Mouse (Mus musculus) liver, embryonic 14.5 days (tissue): ENCODE results near the gene Apoc4. TPM values are rescaled to one million over a fixed set of nuclear protein-coding genes. Genes with fewer than 3 reads are reported as not detected.

Experiments
- ATAC-seq: fragments of 200-750 bp; cut with Nextera tagmentation; 2 replicates; pipeline ENCODE4 v1.8.0; 2017; ENCODE audit warnings: moderate number of reproducible peaks, mild to moderate bottlenecking, moderate library complexity; ENCODE audit not compliant: insufficient read depth
- DNase-seq, 3 experiments: peaks; one replicate each; pipeline ENCODE4 v3.0.0-alpha.2; 2012 to 2013; ENCODE audit warnings: low read depth in 3 of 3, low spot score in 3 of 3
- H3K27ac ChIP-seq: fragments of 300-500 bp; sonication (generic); 2 replicates; pipeline ENCODE4 v1.5.1; 2014; ENCODE audit warnings: moderate library complexity, mild to moderate bottlenecking, control low read depth, inconsistent platforms
- H3K27me3 ChIP-seq: fragments of 300-500 bp; sonication (generic); 2 replicates; pipeline ENCODE4 v1.6.1; 2014; ENCODE audit warnings: mild to moderate bottlenecking, low read length, moderate library complexity; ENCODE audit not compliant: control insufficient read depth, insufficient read depth
- H3K36me3 ChIP-seq: fragments of 300-500 bp; sonication (generic); replicated peaks from 2 replicates; pipeline ENCODE4 v1.6.1; 2014; ENCODE audit warnings: low read depth; ENCODE audit not compliant: control insufficient read depth, insufficient read depth
- H3K4me1 ChIP-seq, 2 experiments: fragments of 200-500 bp in 1 of 2; fragments of 300-500 bp in 1 of 2; sonication (generic) in 1 of 2; replicated peaks; 2 replicates each; pipeline ENCODE4 v1.6.1; 2012 to 2014; ENCODE audit warnings: antibody characterized with exemption in 1 of 2, inconsistent platforms in 1 of 2, low read length in 1 of 2; ENCODE audit not compliant: control insufficient read depth in 2 of 2, insufficient read depth in 2 of 2
- H3K4me2 ChIP-seq: fragments of 300-500 bp; sonication (generic); 2 replicates; pipeline ENCODE4 v1.6.1; 2014; ENCODE audit warnings: low read depth, mild to moderate bottlenecking, control low read depth, moderate library complexity
- H3K4me3 ChIP-seq, 2 experiments: fragments of 200-500 bp in 1 of 2; fragments of 300-500 bp in 1 of 2; sonication (generic) in 1 of 2; 2 replicates each; pipeline ENCODE4 v1.5.1; 2012 to 2014; ENCODE audit warnings: low read depth in 2 of 2, low read length in 2 of 2, mild to moderate bottlenecking in 2 of 2, control low read depth in 1 of 2, inconsistent platforms in 1 of 2, moderate library complexity in 1 of 2; ENCODE audit not compliant: insufficient read depth in 1 of 2
- H3K9ac ChIP-seq: fragments of 300-500 bp; sonication (generic); replicated peaks from 2 replicates; pipeline ENCODE4 v1.6.1; 2014; ENCODE audit warnings: mild to moderate bottlenecking, control low read depth, moderate library complexity
- H3K9me3 ChIP-seq: fragments of 300-500 bp; sonication (generic); 2 replicates; pipeline ENCODE4 v1.6.1; 2016; ENCODE audit warnings: low read length, mixed read lengths; ENCODE audit not compliant: control insufficient read depth
- CTCF ChIP-seq: IDR thresholded peaks from 2 replicates; pipeline ENCODE4 v1.5.1; 2016; ENCODE audit warnings: antibody characterized with exemption, low read depth, control low read depth
- EP300 ChIP-seq: IDR thresholded peaks from 2 replicates; pipeline ENCODE4 v1.6.1; 2016; ENCODE audit warnings: antibody characterized with exemption, low read depth
- WGBS: fragments of 180-500 bp; shearing (Covaris S2); extraction: QIAGEN DNeasy Blood & Tissue Kit; methylation state at CpG from one replicate; pipeline ENCODE4 v1.1.7; 2014; ENCODE audit not compliant: insufficient replicate concordance; 5-methylcytosine and 5-hydroxymethylcytosine counted together
- polyA plus RNA-seq, 2 experiments: library from polyadenylated mRNA; depleted of rRNA in 1 of 2; stranded (reverse) in 1 of 2; unstranded in 1 of 2; fragments of >200 nt; fragmentation: Nextera tagmentation in 1 of 2; extraction: Ambion mirVana in 1 of 2; gene quantifications; 2 replicates each; pipeline versions ENCODE4 v1.2.1 to v1.2.3; 2012 to 2014

Gene Apoc4
- polyA plus RNA-seq, 2 experiments = 90.9 to 200 TPM

DNA sequence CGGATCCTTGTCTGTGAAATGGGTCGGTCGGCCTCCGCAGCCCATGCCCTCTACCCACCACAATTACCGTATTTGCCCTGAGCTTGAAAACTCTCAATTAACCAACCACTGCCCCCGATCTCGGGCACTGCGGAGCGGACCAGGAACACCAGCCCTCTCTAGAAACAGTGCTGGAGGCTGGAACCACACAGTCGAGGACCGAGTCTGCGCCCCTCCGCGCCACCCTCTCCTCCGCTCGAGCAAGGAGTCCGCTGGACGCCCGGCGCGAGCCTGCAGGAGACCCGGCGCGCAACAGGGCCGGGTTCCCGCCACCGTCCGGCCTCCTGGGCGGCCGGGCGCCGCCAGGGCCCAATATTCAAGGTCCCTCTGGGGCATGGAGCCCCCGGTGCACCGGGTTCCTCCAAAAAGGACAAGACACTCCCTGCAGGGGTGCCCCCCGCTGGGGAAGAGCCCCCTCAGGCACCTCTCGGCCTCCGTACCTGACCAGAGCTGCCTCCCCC lies 16.8 kb downstream of the Apoc4 start:
- Histone ChIP-seq H3K27me3 (no peaks in the 10 kb centered on the region), H3K9ac (peak overlapping the region; percentile 85), H3K4me2 (peak overlapping the region; percentile 94), H3K27ac (peak overlapping the region; percentile 39; the same call in 1 of the 2 replicates), H3K9me3 (no peaks in the 10 kb centered on the region), H3K4me3 (peak overlapping the region; percentile 91 to 96), H3K4me1 (peaks cover 14 to 19% of the 10 kb centered on the region in 2 experiments), H3K36me3 (peaks cover 7% of the 10 kb centered on the region)
- no peak for DNase-seq
- under 1% methylated on average over 37 of the region's 37 CpGs for WGBS
- ATAC-seq = peak; percentile 58
- no peak for TF ChIP-seq CTCF
- TF ChIP-seq EP300 = no peak

DNA sequence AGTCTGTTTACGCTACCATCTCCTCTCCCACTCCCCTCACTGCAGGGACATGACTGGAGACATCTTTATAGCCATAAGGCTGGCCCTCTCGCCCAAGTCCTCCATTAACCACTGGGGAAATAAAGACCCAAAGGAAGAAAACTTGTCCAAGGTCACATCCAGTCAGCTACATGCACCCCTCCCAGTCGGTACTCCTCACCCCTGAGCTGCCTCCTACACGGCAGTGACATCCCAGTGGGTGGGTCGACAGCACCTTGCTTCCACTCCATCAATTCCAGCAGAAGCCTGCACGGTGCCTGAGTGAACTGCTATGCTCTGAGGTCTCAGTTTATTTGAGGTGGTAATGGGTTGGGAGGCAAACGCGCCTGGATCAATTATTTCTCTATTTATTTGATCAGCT lies 17.3 kb downstream of the Apoc4 start:
- no peak overlapping the region for H3K27ac ChIP-seq
- ATAC-seq = no peak

DNA sequence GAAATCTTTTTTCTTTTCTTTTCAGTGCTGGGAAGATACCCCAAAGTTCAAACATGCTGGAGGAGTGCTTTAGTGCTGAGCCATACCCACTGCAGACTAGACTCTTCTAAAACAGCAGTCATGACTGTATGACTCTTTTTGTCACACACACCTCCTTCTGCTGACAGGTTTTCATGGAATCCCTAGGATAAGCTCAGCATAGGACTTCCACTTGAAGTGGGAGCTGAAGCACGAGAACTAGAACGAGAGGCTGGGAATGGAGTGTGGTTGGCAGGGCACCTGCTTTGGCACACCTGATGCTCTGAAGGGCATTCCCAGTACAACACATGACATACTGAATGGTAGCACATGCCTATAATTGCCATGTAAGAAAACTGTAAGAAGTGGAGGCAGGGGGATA lies 28.7 kb downstream of the Apoc4 start:
- TF ChIP-seq CTCF = no peak
- TF ChIP-seq EP300 = no peak
- DNase-seq = no peak
- peaks cover 31% of the 10 kb centered on the region for H3K36me3 ChIP-seq
- ATAC-seq = no peak
- H3K4me3 ChIP-seq = no peak overlapping the region
- H3K9me3 ChIP-seq = no peaks in the 10 kb centered on the region
- no peaks in the 10 kb centered on the region for H3K27me3 ChIP-seq
- H3K9ac ChIP-seq = no peak overlapping the region
- 75% methylated on average over 2 of the region's 2 CpGs for WGBS
- H3K4me1 ChIP-seq = peaks cover 10% of the 10 kb centered on the region in 2 experiments
- H3K4me2 ChIP-seq = no peak overlapping the region
- no peak overlapping the region for H3K27ac ChIP-seq

More for the DNA sequence above, 17.3 kb downstream of the Apoc4 start:
- no peaks in the 10 kb centered on the region for H3K9me3 ChIP-seq
- peak overlapping the region; percentile 94 for H3K4me2 ChIP-seq
- H3K4me1 ChIP-seq = peaks cover 14% of the 10 kb centered on the region in 2 experiments
- no peaks in the 10 kb centered on the region for H3K27me3 ChIP-seq
- TF ChIP-seq CTCF (no peak), EP300 (no peak)
- H3K4me3 ChIP-seq = peak overlapping the region; percentile 91 to 96
- WGBS = 14% methylated on average over 8 of the region's 8 CpGs
- peak overlapping the region; percentile 85 for H3K9ac ChIP-seq
- H3K36me3 ChIP-seq = peaks cover 8% of the 10 kb centered on the region
- DNase-seq = no peak

DNA sequence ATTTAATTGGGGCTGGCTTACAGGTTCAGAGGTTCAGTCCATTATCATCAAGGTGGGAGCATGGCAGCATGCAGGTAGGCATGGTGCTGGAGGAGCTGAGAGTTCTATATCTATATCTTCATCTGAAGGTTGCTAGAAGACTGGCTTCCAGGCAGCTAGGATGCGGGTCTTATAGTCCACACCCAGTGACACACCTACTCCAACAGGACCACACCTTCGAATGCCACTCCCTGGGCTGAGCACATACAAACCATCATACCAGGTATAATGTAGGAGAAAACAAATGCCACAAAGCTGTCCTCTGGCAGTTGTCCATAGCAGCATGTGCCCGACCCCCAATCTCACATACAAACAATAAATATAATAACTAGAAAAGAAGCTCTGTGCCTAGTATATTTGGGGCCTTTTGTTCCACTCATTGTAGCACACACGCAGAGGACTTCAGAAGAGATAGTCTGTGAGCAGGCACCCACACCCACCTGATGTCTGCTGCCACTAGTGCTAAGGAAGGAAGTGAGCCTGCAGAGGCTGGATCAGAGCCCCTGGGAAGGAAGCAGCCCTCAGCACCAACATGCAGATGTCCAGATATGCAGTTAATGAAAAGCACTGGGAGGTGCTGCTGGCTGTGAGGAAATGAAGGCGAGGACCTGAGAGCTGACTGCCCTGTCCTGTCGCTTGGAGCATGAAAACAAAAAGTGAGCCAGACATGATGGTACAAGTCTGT lies 30.1 kb downstream of the Apoc4 start:
- ATAC-seq = peak; percentile 55; the same call in 1 of the 2 replicates
- DNase-seq = no peak
- H3K27me3 ChIP-seq = no peaks in the 10 kb centered on the region
- H3K27ac ChIP-seq = 0 out of 2 replicates have a peak overlapping the region, but pooled peaks have one; percentile 12
- H3K9ac ChIP-seq = no peak overlapping the region; the same call in 1 of the 2 replicates
- H3K9me3 ChIP-seq = no peaks in the 10 kb centered on the region
- H3K36me3 ChIP-seq = peaks cover 32% of the 10 kb centered on the region
- peaks cover 10% of the 10 kb centered on the region in 2 experiments for H3K4me1 ChIP-seq
- H3K4me2 ChIP-seq = peak overlapping the region; percentile 18
- TF ChIP-seq CTCF = no peak
- TF ChIP-seq EP300 = no peak
- H3K4me3 ChIP-seq = no peak overlapping the region
- 46% methylated on average over 6 of the region's 6 CpGs for WGBS

DNA sequence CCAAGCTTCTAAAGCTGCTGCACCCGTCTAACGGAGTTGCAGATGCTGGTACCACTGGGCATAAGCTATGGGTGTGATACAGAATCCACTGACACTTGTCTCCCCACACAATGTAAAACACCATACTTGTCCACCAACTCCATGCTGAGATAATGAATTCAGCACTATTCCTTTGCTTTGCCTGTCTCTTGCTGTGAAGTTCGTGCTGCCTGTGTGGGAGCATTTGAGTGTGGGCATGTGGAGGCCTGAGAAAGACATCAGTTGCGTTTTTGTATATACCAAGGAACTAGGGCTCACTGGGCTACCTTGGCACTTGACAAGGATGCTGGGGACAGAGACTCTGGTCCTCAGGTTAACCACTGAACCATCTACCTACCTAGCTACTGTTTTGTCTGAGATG lies 40.1 kb downstream of the Apoc4 start:
- WGBS = 88% methylated on average over 4 of the region's 4 CpGs
- ATAC-seq = no peak
- Histone ChIP-seq H3K36me3 (peaks cover 75% of the 10 kb centered on the region), H3K4me1 (no peaks in the 10 kb centered on the region), H3K4me3 (no peak overlapping the region), H3K4me2 (no peak overlapping the region), H3K27me3 (no peaks in the 10 kb centered on the region), H3K9ac (no peak overlapping the region), H3K9me3 (no peaks in the 10 kb centered on the region), H3K27ac (no peak overlapping the region)
- DNase-seq = no peak
- TF ChIP-seq EP300 (no peak), CTCF (no peak)
